Mouse (Mus musculus) stomach, embryonic 15.5 days (tissue): ENCODE results near the gene Ctnnd2. TPM values are rescaled to one million over a fixed set of nuclear protein-coding genes. Genes with fewer than 3 reads are reported as not detected.

Source experiments
- ATAC-seq: fragments of 200-750 bp; cut with Nextera tagmentation; 2 replicates; pipeline ENCODE4 v1.8.0; 2017; ENCODE audit warnings: low read depth, moderate number of reproducible peaks, moderate TSS enrichment; ENCODE audit not compliant: insufficient read depth, low FRiP score
- H3K27ac ChIP-seq: fragments of 300-500 bp; sonication (generic); 2 replicates; pipeline ENCODE4 v1.5.1; 2015; ENCODE audit warnings: mild to moderate bottlenecking, inconsistent platforms
- H3K27me3 ChIP-seq: fragments of 300-500 bp; sonication (generic); replicated peaks from 2 replicates; pipeline ENCODE4 v1.6.1; 2015; ENCODE audit warnings: inconsistent platforms
- H3K36me3 ChIP-seq: fragments of 300-500 bp; sonication (generic); 2 replicates; pipeline ENCODE4 v1.6.1; 2015; ENCODE audit warnings: inconsistent platforms
- H3K4me1 ChIP-seq: fragments of 300-500 bp; sonication (generic); 2 replicates; pipeline ENCODE4 v1.6.1; 2015; ENCODE audit warnings: inconsistent platforms
- H3K4me2 ChIP-seq: fragments of 300-500 bp; sonication (generic); 2 replicates; pipeline ENCODE4 v1.6.1; 2015; ENCODE audit warnings: mild to moderate bottlenecking, inconsistent platforms
- H3K4me3 ChIP-seq: fragments of 300-500 bp; sonication (generic); replicated peaks from 2 replicates; pipeline ENCODE4 v1.5.1; 2015; ENCODE audit warnings: inconsistent platforms
- H3K9ac ChIP-seq: fragments of 300-500 bp; sonication (generic); 2 replicates; pipeline ENCODE4 v1.6.1; 2015; ENCODE audit warnings: inconsistent platforms
- H3K9me3 ChIP-seq: fragments of 300-500 bp; sonication (generic); 2 replicates; pipeline ENCODE4 v1.6.1; 2016; ENCODE audit warnings: inconsistent platforms
- WGBS: fragments of 180-500 bp; shearing (Covaris S2); methylation state at CpG from one replicate; pipeline ENCODE4 v1.1.7; 2015; 5-methylcytosine and 5-hydroxymethylcytosine counted together
- polyA plus RNA-seq: library from polyadenylated mRNA; unstranded; fragments of >200 nt; fragmentation: Nextera tagmentation; extraction: Ambion mirVana; gene quantifications from 2 replicates; pipeline ENCODE4 v1.2.1, GENCODE M21; 2015

Gene Ctnnd2
- polyA plus RNA-seq, 1 experiment from 2014 or later: 4.5 TPM

GRCm38 (mm10) chr15:31058315-31058714 is 885.9 kb downstream of the Ctnnd2 start:
- Histone ChIP-seq H3K27me3 (no peaks in the 10 kb centered on the region), H3K9ac (no peak overlapping the region), H3K9me3 (no peaks in the 10 kb centered on the region), H3K27ac (no peak overlapping the region), H3K36me3 (no peaks in the 10 kb centered on the region), H3K4me1 (no peaks in the 10 kb centered on the region), H3K4me3 (no peak overlapping the region), H3K4me2 (no peak overlapping the region)
- WGBS: 85% methylated on average over 6 of the region's 6 CpGs
- no peak for ATAC-seq

GRCm38 (mm10) chr15:31063734-31064133 is 891.3 kb downstream of the Ctnnd2 start:
- Histone ChIP-seq H3K27ac (no peak overlapping the region), H3K4me1 (no peaks in the 10 kb centered on the region), H3K4me2 (no peak overlapping the region), H3K4me3 (no peak overlapping the region), H3K36me3 (no peaks in the 10 kb centered on the region), H3K27me3 (no peaks in the 10 kb centered on the region), H3K9ac (no peak overlapping the region), H3K9me3 (no peaks in the 10 kb centered on the region)
- WGBS: 30% methylated on average over 3 of the region's 3 CpGs
- no peak for ATAC-seq

DNA sequence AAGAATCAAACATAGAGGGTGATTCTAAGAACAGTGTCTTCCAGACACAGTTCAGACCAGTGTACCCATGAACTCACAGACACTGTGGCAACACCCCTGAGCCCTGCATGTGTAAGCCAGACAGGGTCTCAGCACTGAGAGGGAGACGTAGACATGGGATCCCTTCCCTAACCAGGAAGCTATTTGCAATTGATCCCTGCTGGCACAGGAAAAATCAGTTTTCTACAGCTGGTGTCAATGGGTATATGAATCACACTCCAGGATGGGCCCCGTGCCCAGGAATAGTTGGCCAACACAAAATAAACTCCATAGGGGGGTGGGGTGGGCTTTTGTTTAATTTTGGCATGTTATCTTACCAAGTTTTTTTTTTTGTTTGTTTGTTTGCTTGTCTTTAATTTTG is 895.7 kb downstream of the Ctnnd2 start:
- no peak overlapping the region for H3K4me3 ChIP-seq
- no peaks in the 10 kb centered on the region for H3K4me1 ChIP-seq
- H3K9ac ChIP-seq: no peak overlapping the region
- no peaks in the 10 kb centered on the region for H3K9me3 ChIP-seq
- no peaks in the 10 kb centered on the region for H3K27me3 ChIP-seq
- 55% methylated on average over 2 of the region's 2 CpGs for WGBS
- no peak overlapping the region for H3K4me2 ChIP-seq
- H3K36me3 ChIP-seq: no peaks in the 10 kb centered on the region
- no peak overlapping the region for H3K27ac ChIP-seq
- ATAC-seq: no peak

DNA sequence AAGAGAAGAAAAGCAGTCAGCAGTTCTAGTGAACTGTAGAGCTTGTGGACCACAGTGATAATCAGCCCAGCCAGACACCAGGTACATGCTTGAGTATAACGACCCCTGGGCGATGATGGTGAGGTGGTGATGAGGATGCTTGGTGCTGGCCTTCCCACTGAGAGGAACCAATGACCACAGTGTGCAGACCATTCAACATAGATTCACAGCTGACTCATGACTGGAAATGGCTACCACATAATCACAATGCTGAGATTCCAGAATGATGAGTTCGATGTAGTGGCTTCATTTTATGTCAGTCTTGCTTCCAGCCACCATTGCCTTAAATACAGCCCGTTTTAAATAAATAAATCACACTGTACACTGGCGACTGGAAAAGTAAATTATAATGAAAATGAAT is 897.9 kb downstream of the Ctnnd2 start:
- H3K4me3 ChIP-seq: no peak overlapping the region
- ATAC-seq: no peak
- H3K4me2 ChIP-seq: no peak overlapping the region
- 79% methylated on average over 5 of the region's 5 CpGs for WGBS
- H3K36me3 ChIP-seq: no peaks in the 10 kb centered on the region
- no peak overlapping the region for H3K9ac ChIP-seq
- no peaks in the 10 kb centered on the region for H3K4me1 ChIP-seq
- no peaks in the 10 kb centered on the region for H3K9me3 ChIP-seq
- H3K27me3 ChIP-seq: no peaks in the 10 kb centered on the region
- no peak overlapping the region for H3K27ac ChIP-seq
